Mouse (Mus musculus): ENCODE measurements at regions not wholly inside any gene's neighbourhood (a gene's known extent, or its start where the extent isn't known, plus 50 kb on each side); places are given as distances from the start of the nearest gene placed in this dataset.

- WGBS: 74% methylated on average over 2 of the region's 2 CpGs
- Histone ChIP-seq H3K4me3 (replicated peaks; ENCODE audit: low read depth, low read length) (no peak overlapping the region), H3K4me1 (ENCODE audit: control insufficient read depth, insufficient read depth, low read length) (no peaks in the 10 kb centered on the region), H3K27me3 (ENCODE audit: control insufficient read depth, insufficient read depth, low read length) (no peaks in the 10 kb centered on the region), H3K9ac (replicated peaks; ENCODE audit: low read length) (no peak overlapping the region), H3K4me2 (ENCODE audit: low read length) (no peak overlapping the region), H3K9me3 (ENCODE audit: control insufficient read depth, low read length) (no peaks in the 10 kb centered on the region), H3K36me3 (ENCODE audit: control insufficient read depth, insufficient read depth, low read length) (no peaks in the 10 kb centered on the region), H3K27ac (replicated peaks; ENCODE audit: low read depth, low read length) (no peak overlapping the region)
- ATAC-seq (ENCODE audit: low FRiP score, low TSS enrichment) (no peak), DNase-seq (no peak)
Observed at GRCm38 (mm10) chr16:27962811-27963210, 574.1 kb downstream of the Ccdc50 start.

GRCm38 (mm10) chr16:27978730-27979440 is 590.2 kb downstream of the Ccdc50 start:
- H3K27me3 ChIP-seq (ENCODE audit: control insufficient read depth, insufficient read depth, low read length): no peaks in the 10 kb centered on the region
- no peaks in the 10 kb centered on the region for H3K36me3 ChIP-seq (ENCODE audit: control insufficient read depth, insufficient read depth, low read length)
- no peak overlapping the region for H3K27ac ChIP-seq (replicated peaks; ENCODE audit: low read depth, low read length)
- H3K9ac ChIP-seq (replicated peaks; ENCODE audit: low read length): no peak overlapping the region
- no peak for ATAC-seq (ENCODE audit: low FRiP score, low TSS enrichment)
- H3K4me1 ChIP-seq (ENCODE audit: control insufficient read depth, insufficient read depth, low read length): no peaks in the 10 kb centered on the region
- DNase-seq: no peak
- 0 out of 2 replicates have a peak, but pooled peaks cover 2% of the 10 kb centered on the region for H3K9me3 ChIP-seq (ENCODE audit: control insufficient read depth, low read length)
- WGBS: 96% methylated on average over 4 of the region's 4 CpGs
- no peak overlapping the region for H3K4me2 ChIP-seq (ENCODE audit: low read length)
- no peak overlapping the region for H3K4me3 ChIP-seq (replicated peaks; ENCODE audit: low read depth, low read length)

- Histone ChIP-seq H3K27me3 (ENCODE audit: control insufficient read depth, insufficient read depth, low read length) (no peaks in the 10 kb centered on the region), H3K9ac (replicated peaks; ENCODE audit: low read length) (no peak overlapping the region), H3K9me3 (ENCODE audit: control insufficient read depth, low read length) (no peaks in the 10 kb centered on the region), H3K4me2 (ENCODE audit: low read length) (no peak overlapping the region), H3K27ac (replicated peaks; ENCODE audit: low read depth, low read length) (no peak overlapping the region), H3K36me3 (ENCODE audit: control insufficient read depth, insufficient read depth, low read length) (no peaks in the 10 kb centered on the region), H3K4me3 (replicated peaks; ENCODE audit: low read depth, low read length) (no peak overlapping the region), H3K4me1 (ENCODE audit: control insufficient read depth, insufficient read depth, low read length) (no peaks in the 10 kb centered on the region)
- DNase-seq (peak; percentile 9), ATAC-seq (ENCODE audit: low FRiP score, low TSS enrichment) (no peak)
- 62% methylated on average over 6 of the region's 6 CpGs for WGBS
Observed at GRCm38 (mm10) chr16:28015276-28015897, 626.7 kb downstream of the Ccdc50 start.

GRCm38 (mm10) chr16:28018311-28018710 is 629.6 kb downstream of the Ccdc50 start:
- Histone ChIP-seq H3K27ac (replicated peaks; ENCODE audit: low read depth, low read length) (no peak overlapping the region), H3K9me3 (ENCODE audit: control insufficient read depth, low read length) (no peaks in the 10 kb centered on the region), H3K4me1 (ENCODE audit: control insufficient read depth, insufficient read depth, low read length) (no peaks in the 10 kb centered on the region), H3K4me3 (replicated peaks; ENCODE audit: low read depth, low read length) (no peak overlapping the region), H3K9ac (replicated peaks; ENCODE audit: low read length) (no peak overlapping the region), H3K36me3 (ENCODE audit: control insufficient read depth, insufficient read depth, low read length) (no peaks in the 10 kb centered on the region), H3K27me3 (ENCODE audit: control insufficient read depth, insufficient read depth, low read length) (no peaks in the 10 kb centered on the region), H3K4me2 (ENCODE audit: low read length) (no peak overlapping the region)
- no peak for ATAC-seq (ENCODE audit: low FRiP score, low TSS enrichment)
- no peak for DNase-seq

- Histone ChIP-seq H3K9ac (replicated peaks; ENCODE audit: low read length) (no peak overlapping the region), H3K27me3 (ENCODE audit: control insufficient read depth, insufficient read depth, low read length) (no peaks in the 10 kb centered on the region), H3K36me3 (ENCODE audit: control insufficient read depth, insufficient read depth, low read length) (no peaks in the 10 kb centered on the region), H3K4me1 (ENCODE audit: control insufficient read depth, insufficient read depth, low read length) (peaks cover 4% of the 10 kb centered on the region; the same call in 1 of the 2 replicates), H3K4me3 (replicated peaks; ENCODE audit: low read depth, low read length) (no peak overlapping the region), H3K9me3 (ENCODE audit: control insufficient read depth, low read length) (no peaks in the 10 kb centered on the region), H3K4me2 (ENCODE audit: low read length) (no peak overlapping the region), H3K27ac (replicated peaks; ENCODE audit: low read depth, low read length) (no peak overlapping the region)
- ATAC-seq (ENCODE audit: low FRiP score, low TSS enrichment) (no peak), DNase-seq (peak; percentile 16)
- WGBS: 24% methylated on average over 2 of the region's 2 CpGs
Observed at GRCm38 (mm10) chr16:28038954-28039353, 650.3 kb downstream of the Ccdc50 start.

- ATAC-seq (ENCODE audit: low FRiP score, low TSS enrichment) (no peak), DNase-seq (peak; percentile 8)
- 12% methylated on average over 2 of the region's 2 CpGs for WGBS
- H3K9ac ChIP-seq (replicated peaks; ENCODE audit: low read length): no peak overlapping the region
- no peaks in the 10 kb centered on the region for H3K9me3 ChIP-seq (ENCODE audit: control insufficient read depth, low read length)
- no peak overlapping the region for H3K27ac ChIP-seq (replicated peaks; ENCODE audit: low read depth, low read length)
- H3K36me3 ChIP-seq (ENCODE audit: control insufficient read depth, insufficient read depth, low read length): no peaks in the 10 kb centered on the region
- no peak overlapping the region for H3K4me3 ChIP-seq (replicated peaks; ENCODE audit: low read depth, low read length)
- H3K27me3 ChIP-seq (ENCODE audit: control insufficient read depth, insufficient read depth, low read length): no peaks in the 10 kb centered on the region
- H3K4me1 ChIP-seq (ENCODE audit: control insufficient read depth, insufficient read depth, low read length): peaks cover 4% of the 10 kb centered on the region; the same call in 1 of the 2 replicates
- H3K4me2 ChIP-seq (ENCODE audit: low read length): no peak overlapping the region
Observed at GRCm38 (mm10) chr16:28043046-28043445, 654.4 kb downstream of the Ccdc50 start.

GRCm38 (mm10) chr16:28064785-28065301 is 676.2 kb downstream of the Ccdc50 start:
- peak; percentile 68 for DNase-seq
- Histone ChIP-seq H3K27me3 (ENCODE audit: control insufficient read depth, insufficient read depth, low read length) (no peaks in the 10 kb centered on the region), H3K9ac (replicated peaks; ENCODE audit: low read length) (no peak overlapping the region), H3K4me2 (ENCODE audit: low read length) (no peak overlapping the region), H3K36me3 (ENCODE audit: control insufficient read depth, insufficient read depth, low read length) (no peaks in the 10 kb centered on the region), H3K27ac (replicated peaks; ENCODE audit: low read depth, low read length) (no peak overlapping the region), H3K9me3 (ENCODE audit: control insufficient read depth, low read length) (no peaks in the 10 kb centered on the region), H3K4me3 (replicated peaks; ENCODE audit: low read depth, low read length) (no peak overlapping the region), H3K4me1 (ENCODE audit: control insufficient read depth, insufficient read depth, low read length) (no peaks in the 10 kb centered on the region)
- WGBS: 41% methylated on average over 5 of the region's 5 CpGs
- peak; percentile 83 for ATAC-seq (ENCODE audit: low FRiP score, low TSS enrichment)

GRCm38 (mm10) chr16:28082891-28083649 is 669.8 kb downstream of the Fgf12 start:
- no peak for DNase-seq

More at GRCm38 (mm10) chr16:28082891-28083649, 669.8 kb downstream of the Fgf12 start:
- ATAC-seq (ENCODE audit: low FRiP score, low TSS enrichment): no peak
- Histone ChIP-seq H3K4me2 (ENCODE audit: low read length) (no peak overlapping the region), H3K27me3 (ENCODE audit: control insufficient read depth, insufficient read depth, low read length) (no peaks in the 10 kb centered on the region), H3K36me3 (ENCODE audit: control insufficient read depth, insufficient read depth, low read length) (no peaks in the 10 kb centered on the region), H3K4me3 (replicated peaks; ENCODE audit: low read depth, low read length) (no peak overlapping the region), H3K9ac (replicated peaks; ENCODE audit: low read length) (no peak overlapping the region), H3K9me3 (ENCODE audit: control insufficient read depth, low read length) (no peaks in the 10 kb centered on the region), H3K27ac (replicated peaks; ENCODE audit: low read depth, low read length) (no peak overlapping the region), H3K4me1 (ENCODE audit: control insufficient read depth, insufficient read depth, low read length) (no peaks in the 10 kb centered on the region)
- 63% methylated on average over 7 of the region's 7 CpGs for WGBS

All from midbrain, embryonic 14.5 days (tissue).